Mouse (Mus musculus) midbrain, embryonic 13.5 days (tissue): ENCODE results near the gene March1. TPM values are rescaled to one million over a fixed set of nuclear protein-coding genes. Genes with fewer than 3 reads are reported as not detected.

Experiments
- ATAC-seq: fragments of 200-750 bp; cut with Nextera tagmentation; 2 replicates; pipeline ENCODE4 v1.8.0; 2017; ENCODE audit warnings: mild to moderate bottlenecking, moderate TSS enrichment, moderate library complexity
- H3K27ac ChIP-seq: fragments of 300-500 bp; sonication (generic); 2 replicates; pipeline ENCODE4 v1.5.1; 2015; ENCODE audit warnings: inconsistent platforms, mild to moderate bottlenecking, moderate library complexity
- H3K27me3 ChIP-seq: fragments of 300-500 bp; sonication (generic); 2 replicates; pipeline ENCODE4 v1.6.1; 2015; ENCODE audit warnings: mild to moderate bottlenecking, inconsistent platforms
- H3K36me3 ChIP-seq: fragments of 300-500 bp; sonication (generic); 2 replicates; pipeline ENCODE4 v1.6.1; 2015; ENCODE audit warnings: mild to moderate bottlenecking, inconsistent platforms
- H3K4me1 ChIP-seq: fragments of 300-500 bp; sonication (generic); replicated peaks from 2 replicates; pipeline ENCODE4 v1.6.1; 2015; ENCODE audit warnings: inconsistent platforms
- H3K4me2 ChIP-seq: fragments of 300-500 bp; sonication (generic); replicated peaks from 2 replicates; pipeline ENCODE4 v1.6.1; 2015; ENCODE audit warnings: moderate library complexity, mild to moderate bottlenecking, inconsistent platforms
- H3K4me3 ChIP-seq: fragments of 300-500 bp; sonication (generic); replicated peaks from 2 replicates; pipeline ENCODE4 v1.5.1; 2015; ENCODE audit warnings: mild to moderate bottlenecking, inconsistent platforms
- H3K9ac ChIP-seq: fragments of 300-500 bp; sonication (generic); replicated peaks from 2 replicates; pipeline ENCODE4 v1.6.1; 2015; ENCODE audit warnings: mild to moderate bottlenecking, inconsistent platforms
- H3K9me3 ChIP-seq: fragments of 300-500 bp; sonication (generic); 2 replicates; pipeline ENCODE4 v1.6.1; 2016; ENCODE audit warnings: mild to moderate bottlenecking, inconsistent platforms
- WGBS: fragments of 180-500 bp; shearing (Covaris S2); methylation state at CpG from one replicate; pipeline ENCODE4 v1.1.7; 2015; 5-methylcytosine and 5-hydroxymethylcytosine counted together
- polyA plus RNA-seq: library from polyadenylated mRNA; unstranded; fragments of >200 nt; fragmentation: Nextera tagmentation; extraction: Ambion mirVana; gene quantifications from 2 replicates; pipeline ENCODE4 v1.2.1, GENCODE M21; 2015

Gene March1
- polyA plus RNA-seq, 1 experiment from 2014 or later = 29.7 TPM

DNA sequence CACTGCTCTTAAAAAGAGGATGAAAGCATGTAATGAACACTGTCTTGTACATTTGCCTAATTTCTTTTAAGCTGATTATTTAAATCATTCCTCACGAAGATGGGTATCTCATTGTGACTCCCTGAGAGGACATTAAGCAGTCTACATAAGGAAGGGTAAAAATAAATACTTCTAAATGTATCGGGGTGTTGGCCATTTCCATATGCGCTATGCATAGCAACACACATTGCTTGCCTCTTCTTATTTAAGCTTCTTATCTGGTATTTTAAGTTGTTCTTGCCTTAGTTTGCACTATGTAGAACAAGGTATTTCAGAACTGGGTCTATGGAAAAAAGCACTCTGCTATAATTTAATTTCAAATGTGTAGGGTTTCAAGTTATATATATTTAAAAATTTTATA, 416.7 kb downstream of the March1 start:
- H3K9ac ChIP-seq = no peak overlapping the region
- H3K4me3 ChIP-seq = no peak overlapping the region
- no peak for ATAC-seq
- no peak overlapping the region for H3K4me2 ChIP-seq
- no peaks in the 10 kb centered on the region for H3K4me1 ChIP-seq
- 0 out of 2 replicates have a peak, but pooled peaks cover 5% of the 10 kb centered on the region for H3K9me3 ChIP-seq
- H3K27me3 ChIP-seq = no peaks in the 10 kb centered on the region
- 81% methylated on average over 3 of the region's 3 CpGs for WGBS
- no peaks in the 10 kb centered on the region for H3K36me3 ChIP-seq
- no peak overlapping the region for H3K27ac ChIP-seq

DNA sequence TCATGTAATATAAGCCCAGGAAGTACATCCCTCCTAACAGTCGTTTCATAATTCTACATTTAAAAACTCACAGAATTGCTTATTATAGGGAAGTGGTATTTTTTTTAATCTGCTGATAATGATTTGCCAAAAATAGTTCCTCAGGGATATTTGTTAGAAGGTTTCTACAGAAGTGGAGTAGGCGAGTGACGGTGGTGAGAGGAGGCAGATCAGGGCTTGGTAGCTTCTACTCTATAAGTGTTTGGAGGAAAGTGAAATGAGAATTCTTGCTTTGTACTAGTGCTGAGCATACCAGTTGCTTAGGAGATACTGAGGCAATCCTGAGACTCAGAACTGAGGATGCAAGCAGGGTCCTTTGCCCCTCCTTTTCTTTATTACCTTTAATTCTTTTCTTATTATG, 476.5 kb downstream of the March1 start:
- ATAC-seq = no peak
- Histone ChIP-seq H3K4me1 (no peaks in the 10 kb centered on the region), H3K4me3 (no peak overlapping the region), H3K9me3 (no peaks in the 10 kb centered on the region), H3K27ac (no peak overlapping the region), H3K27me3 (no peaks in the 10 kb centered on the region), H3K9ac (no peak overlapping the region), H3K4me2 (no peak overlapping the region), H3K36me3 (no peaks in the 10 kb centered on the region)
- WGBS = 94% methylated on average over 3 of the region's 3 CpGs

- no peak overlapping the region for H3K27ac ChIP-seq
- 90% methylated on average over 1 of the region's 1 CpGs for WGBS
- H3K9ac ChIP-seq = no peak overlapping the region
- no peak for ATAC-seq
- no peaks in the 10 kb centered on the region for H3K9me3 ChIP-seq
- no peaks in the 10 kb centered on the region for H3K27me3 ChIP-seq
- no peak overlapping the region for H3K4me2 ChIP-seq
- H3K4me3 ChIP-seq = no peak overlapping the region
- H3K36me3 ChIP-seq = no peaks in the 10 kb centered on the region
- H3K4me1 ChIP-seq = no peaks in the 10 kb centered on the region
Observed at GRCm38 (mm10) chr8:66098148-66098547, 480.4 kb downstream of the March1 start.

- no peak for ATAC-seq
- H3K9ac ChIP-seq = no peak overlapping the region
- H3K36me3 ChIP-seq = no peaks in the 10 kb centered on the region
- no peaks in the 10 kb centered on the region for H3K27me3 ChIP-seq
- H3K9me3 ChIP-seq = no peaks in the 10 kb centered on the region
- WGBS = 83% methylated on average over 2 of the region's 2 CpGs
- no peak overlapping the region for H3K27ac ChIP-seq
- H3K4me2 ChIP-seq = no peak overlapping the region
- H3K4me1 ChIP-seq = no peaks in the 10 kb centered on the region
- no peak overlapping the region for H3K4me3 ChIP-seq
Observed at GRCm38 (mm10) chr8:66119294-66119693, 501.6 kb downstream of the March1 start.

- H3K27ac ChIP-seq = no peak overlapping the region
- no peak overlapping the region for H3K9ac ChIP-seq
- ATAC-seq = no peak
- no peaks in the 10 kb centered on the region for H3K36me3 ChIP-seq
- no peaks in the 10 kb centered on the region for H3K9me3 ChIP-seq
- WGBS = 87% methylated on average over 1 of the region's 1 CpGs
- H3K4me3 ChIP-seq = no peak overlapping the region
- no peaks in the 10 kb centered on the region for H3K4me1 ChIP-seq
- no peak overlapping the region for H3K4me2 ChIP-seq
- no peaks in the 10 kb centered on the region for H3K27me3 ChIP-seq
Observed at GRCm38 (mm10) chr8:66159648-66160047, 541.9 kb downstream of the March1 start.

DNA sequence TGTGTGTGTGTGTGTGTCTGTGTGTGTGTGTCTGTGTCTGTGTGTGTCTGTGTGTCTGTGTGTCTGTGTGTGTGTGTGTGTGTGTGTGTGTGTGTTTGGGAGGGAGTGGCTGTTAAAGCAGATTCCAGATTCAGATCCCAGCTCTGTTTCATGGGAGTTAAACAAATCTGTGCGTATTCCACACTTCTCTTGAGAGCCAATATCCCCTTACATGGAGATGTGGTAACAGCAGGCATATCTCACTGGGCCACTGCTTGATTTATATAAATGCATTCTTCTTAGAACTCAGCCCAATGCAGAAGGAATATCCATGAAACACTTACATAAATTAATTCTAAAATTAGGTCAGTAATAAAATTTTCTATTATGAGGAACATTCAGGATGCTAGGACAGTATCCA, 549.1 kb downstream of the March1 start:
- Histone ChIP-seq H3K4me2 (no peak overlapping the region), H3K4me3 (no peak overlapping the region), H3K36me3 (no peaks in the 10 kb centered on the region), H3K9ac (no peak overlapping the region), H3K27me3 (no peaks in the 10 kb centered on the region), H3K9me3 (no peaks in the 10 kb centered on the region), H3K27ac (no peak overlapping the region), H3K4me1 (no peaks in the 10 kb centered on the region)
- no peak for ATAC-seq
- 83% methylated on average over 1 of the region's 1 CpGs for WGBS

DNA sequence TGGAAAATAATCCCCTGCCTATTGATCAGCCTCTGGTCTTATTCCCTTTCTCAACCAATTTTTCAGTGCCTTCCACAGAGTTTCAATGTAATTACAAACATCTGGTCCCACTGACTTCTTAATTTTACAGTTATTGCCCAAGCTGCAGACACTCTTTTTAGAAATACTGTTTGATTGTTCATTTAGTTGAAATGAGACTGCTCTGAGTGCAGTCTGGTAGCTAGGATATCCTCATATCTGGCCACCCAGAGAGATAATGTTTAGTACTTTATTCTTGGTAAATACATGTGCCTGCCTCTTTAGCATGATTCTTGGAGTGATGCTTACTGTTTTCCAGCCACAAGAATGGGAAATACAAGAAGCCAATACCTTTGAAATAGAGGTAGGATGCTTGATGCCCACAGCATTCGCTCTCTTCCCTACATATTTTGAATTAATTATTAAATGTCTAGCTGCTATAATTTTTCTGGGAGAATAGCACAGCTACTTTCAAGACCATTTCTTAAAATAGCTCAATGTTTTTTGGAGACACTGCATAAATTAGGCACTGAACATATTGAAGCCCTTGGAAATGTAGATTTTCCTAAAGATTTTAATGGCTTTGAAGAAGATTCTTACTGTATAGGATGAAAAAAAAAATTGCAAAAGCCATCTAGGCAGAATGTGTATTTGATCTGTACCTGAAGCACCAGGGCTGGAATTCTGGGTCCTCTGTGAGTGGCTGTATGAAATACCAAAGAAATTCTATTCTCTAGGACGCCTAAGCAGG, 549.9 kb downstream of the March1 start:
- Histone ChIP-seq H3K27ac (no peak overlapping the region), H3K27me3 (no peaks in the 10 kb centered on the region), H3K36me3 (no peaks in the 10 kb centered on the region), H3K4me2 (no peak overlapping the region), H3K9ac (no peak overlapping the region), H3K4me3 (no peak overlapping the region), H3K4me1 (no peaks in the 10 kb centered on the region), H3K9me3 (no peaks in the 10 kb centered on the region)
- WGBS = 84% methylated on average over 2 of the region's 2 CpGs
- ATAC-seq = no peak

DNA sequence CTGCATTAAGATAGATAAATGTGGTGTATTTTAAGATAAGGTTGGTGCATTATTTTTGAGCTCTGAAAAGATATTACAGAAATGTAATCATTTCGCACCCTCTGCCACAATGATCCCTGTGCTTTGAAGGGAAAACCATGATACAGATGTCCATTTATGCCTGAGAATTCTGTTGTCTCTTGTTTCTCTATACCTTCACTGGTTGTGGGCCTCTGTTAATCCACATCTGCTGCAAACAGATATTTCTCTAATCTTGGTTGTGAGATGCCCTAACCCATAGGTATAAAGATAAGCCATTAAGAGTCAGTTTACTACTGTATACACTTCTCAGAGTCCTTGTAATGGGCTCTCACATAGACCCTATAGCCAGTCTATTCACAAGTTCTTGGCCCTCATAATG, 561.6 kb downstream of the March1 start:
- no peaks in the 10 kb centered on the region for H3K9me3 ChIP-seq
- WGBS = 95% methylated on average over 1 of the region's 1 CpGs
- H3K9ac ChIP-seq = no peak overlapping the region
- H3K4me1 ChIP-seq = no peaks in the 10 kb centered on the region
- H3K4me2 ChIP-seq = no peak overlapping the region
- H3K4me3 ChIP-seq = no peak overlapping the region
- H3K27ac ChIP-seq = no peak overlapping the region
- no peak for ATAC-seq
- no peaks in the 10 kb centered on the region for H3K36me3 ChIP-seq
- H3K27me3 ChIP-seq = no peaks in the 10 kb centered on the region

GRCm38 (mm10) chr8:66181265-66181664, 563.6 kb downstream of the March1 start:
- H3K4me1 ChIP-seq = no peaks in the 10 kb centered on the region
- H3K4me3 ChIP-seq = no peak overlapping the region
- WGBS = 83% methylated on average over 4 of the region's 4 CpGs
- H3K27ac ChIP-seq = no peak overlapping the region
- no peaks in the 10 kb centered on the region for H3K27me3 ChIP-seq
- H3K9me3 ChIP-seq = no peaks in the 10 kb centered on the region
- H3K9ac ChIP-seq = no peak overlapping the region
- ATAC-seq = no peak
- no peaks in the 10 kb centered on the region for H3K36me3 ChIP-seq
- H3K4me2 ChIP-seq = no peak overlapping the region

- Histone ChIP-seq H3K36me3 (no peaks in the 10 kb centered on the region), H3K4me1 (no peaks in the 10 kb centered on the region), H3K9ac (no peak overlapping the region), H3K9me3 (no peaks in the 10 kb centered on the region), H3K4me2 (no peak overlapping the region), H3K27ac (no peak overlapping the region), H3K4me3 (no peak overlapping the region), H3K27me3 (no peaks in the 10 kb centered on the region)
- no peak for ATAC-seq
- WGBS = 84% methylated on average over 3 of the region's 3 CpGs
Observed at GRCm38 (mm10) chr8:66182257-66182656, 564.6 kb downstream of the March1 start.

- H3K36me3 ChIP-seq = no peaks in the 10 kb centered on the region
- no peak overlapping the region for H3K4me2 ChIP-seq
- no peak overlapping the region for H3K27ac ChIP-seq
- H3K9ac ChIP-seq = no peak overlapping the region
- no peak overlapping the region for H3K4me3 ChIP-seq
- no peak for ATAC-seq
- no peaks in the 10 kb centered on the region for H3K9me3 ChIP-seq
- no peaks in the 10 kb centered on the region for H3K27me3 ChIP-seq
- H3K4me1 ChIP-seq = no peaks in the 10 kb centered on the region
- 63% methylated on average over 2 of the region's 2 CpGs for WGBS
Observed at GRCm38 (mm10) chr8:66183454-66183853, 565.8 kb downstream of the March1 start.

DNA sequence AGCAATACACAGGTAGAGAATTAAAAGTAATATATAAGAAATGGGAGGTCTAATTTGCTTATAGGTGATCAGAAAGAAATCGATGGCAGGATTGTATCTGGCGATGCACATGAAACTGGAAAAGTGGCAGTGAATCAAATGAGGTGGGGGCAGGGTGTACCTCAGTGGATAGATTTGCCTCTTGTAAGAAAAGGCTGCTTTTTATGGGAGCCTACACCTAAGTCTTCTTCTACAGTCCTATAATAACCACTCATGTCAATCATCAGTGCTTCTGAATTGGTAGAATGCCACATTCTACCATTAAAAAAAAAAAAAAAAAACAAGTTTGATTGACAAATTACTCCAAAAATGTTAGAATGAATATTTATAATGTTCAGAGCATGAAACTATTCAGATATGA, 567.5 kb downstream of the March1 start:
- H3K36me3 ChIP-seq = no peaks in the 10 kb centered on the region
- no peaks in the 10 kb centered on the region for H3K9me3 ChIP-seq
- no peak overlapping the region for H3K27ac ChIP-seq
- no peak overlapping the region for H3K9ac ChIP-seq
- no peak overlapping the region for H3K4me2 ChIP-seq
- WGBS = 98% methylated on average over 2 of the region's 2 CpGs
- no peaks in the 10 kb centered on the region for H3K27me3 ChIP-seq
- no peaks in the 10 kb centered on the region for H3K4me1 ChIP-seq
- ATAC-seq = no peak
- H3K4me3 ChIP-seq = no peak overlapping the region

- Histone ChIP-seq H3K27ac (no peak overlapping the region), H3K4me1 (no peaks in the 10 kb centered on the region), H3K9me3 (no peaks in the 10 kb centered on the region), H3K4me3 (no peak overlapping the region), H3K36me3 (no peaks in the 10 kb centered on the region), H3K27me3 (no peaks in the 10 kb centered on the region), H3K9ac (no peak overlapping the region), H3K4me2 (no peak overlapping the region)
- 94% methylated on average over 2 of the region's 2 CpGs for WGBS
- no peak for ATAC-seq
Observed at GRCm38 (mm10) chr8:66194416-66194815, 576.7 kb downstream of the March1 start.
